Mouse (Mus musculus): ENCODE data around the gene 2900011O08Rik. TPM values are rescaled to one million over a fixed set of nuclear protein-coding genes. Genes with fewer than 3 reads are reported as not detected.
A peak's percentile ranks its signal among the peaks of the same experiment; 100 is the strongest.
"Not testable (repeated sequence)": the region's sequence is repeated elsewhere in the genome, so short reads cannot be mapped to it uniquely, and the experiment has no call there.

Gene 2900011O08Rik
- total RNA-seq, 2 experiments from 2014 or later, result 292 to 312 TPM

DNA sequence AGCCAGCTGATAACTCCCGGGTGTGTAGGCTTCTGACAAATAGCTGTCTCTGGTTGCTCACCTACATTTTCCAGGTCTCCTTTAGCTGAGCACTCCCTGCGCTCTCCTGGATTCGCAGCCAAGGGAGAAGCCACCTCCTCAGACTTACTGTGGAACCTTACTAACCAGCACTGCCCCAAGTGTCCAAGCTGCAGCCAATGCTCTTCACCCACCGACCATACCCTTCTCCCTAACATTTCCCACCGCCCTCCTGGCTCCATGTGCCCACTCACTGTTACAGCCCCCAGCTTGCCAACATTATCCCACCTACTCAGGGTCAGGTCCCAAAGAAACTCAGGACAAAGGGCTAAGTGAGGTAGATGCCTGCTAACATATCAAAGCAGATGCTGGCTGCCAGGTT is 66.7 kb downstream of the 2900011O08Rik start:
- no peak for DNase-seq (ENCODE audit: extremely low spot score in 1 of 2, low spot score in 2 of 2)
- intact Hi-C loops (cut with DNase I), result loop anchor here (1.0 kb wide), 1 partner anchor 37 kb away; no protein-coding TSS in a partner anchor

DNA sequence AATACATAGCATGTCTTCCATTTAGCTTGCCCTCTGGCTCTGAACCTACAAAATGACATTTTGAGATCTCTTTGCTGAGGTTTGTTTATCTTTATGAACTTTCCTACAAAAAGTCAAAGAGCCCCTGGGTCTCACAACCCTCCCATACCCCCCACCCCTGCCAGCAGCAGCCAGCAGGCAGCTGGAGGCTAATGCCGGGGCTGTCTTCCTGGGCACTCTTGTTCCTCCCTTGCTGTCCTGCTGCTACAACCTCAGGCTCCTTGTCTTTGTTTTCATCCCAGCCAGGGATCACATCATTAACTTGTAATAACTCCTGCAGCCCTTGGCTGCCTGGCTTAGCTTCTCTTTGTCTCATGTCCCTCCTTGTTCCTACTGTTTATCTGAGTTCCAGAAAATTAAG is 68.9 kb downstream of the 2900011O08Rik start:
- intact Hi-C loops (cut with DNase I), result no loop called here

DNA sequence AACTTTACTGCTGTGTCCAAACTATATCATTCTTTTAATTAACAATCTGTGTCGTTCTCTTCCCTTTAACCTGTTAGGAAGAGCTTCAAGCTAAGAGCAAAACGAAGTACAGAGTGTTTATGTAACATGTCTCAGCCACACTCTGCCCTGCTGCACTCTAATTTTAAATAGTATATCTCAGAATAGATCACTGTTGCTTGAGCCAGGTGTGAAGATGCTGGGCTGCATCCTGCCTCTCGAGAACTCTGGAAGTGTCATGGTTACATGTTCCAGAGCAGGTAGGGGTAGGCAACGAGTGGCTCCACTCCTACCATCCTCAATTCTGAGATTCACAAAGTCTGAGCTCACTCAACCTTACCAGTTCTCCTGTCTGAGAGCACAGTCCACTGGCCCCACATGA is 70.3 kb downstream of the 2900011O08Rik start:
- intact Hi-C loops (cut with DNase I), result no loop called here
- no peak for DNase-seq (ENCODE audit: extremely low spot score in 1 of 2, low spot score in 2 of 2)

More for the DNA sequence above, 68.9 kb downstream of the 2900011O08Rik start:
- no peak for DNase-seq (ENCODE audit: extremely low spot score in 1 of 2, low spot score in 2 of 2)

DNA sequence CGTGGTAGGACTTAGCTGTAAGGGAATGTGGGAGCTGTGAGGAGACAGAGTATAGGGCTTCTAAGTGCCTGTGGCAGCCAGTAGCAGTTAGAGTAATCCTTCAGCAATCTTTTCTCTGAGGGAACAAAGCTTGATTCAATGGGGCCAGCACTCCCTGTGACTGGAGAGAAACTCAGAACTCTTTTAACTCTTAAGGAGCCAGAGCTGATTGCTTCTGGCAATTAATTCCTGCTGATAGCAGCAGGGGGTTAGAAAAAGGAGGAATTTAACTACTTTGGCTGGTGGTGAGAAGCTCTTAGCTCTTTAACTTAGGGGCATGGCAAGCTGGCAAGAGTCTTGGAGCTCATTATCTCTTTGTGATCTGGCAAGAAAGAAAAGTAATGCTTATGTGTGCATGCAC is 72.1 kb downstream of the 2900011O08Rik start:
- intact Hi-C loops (cut with DNase I), result no loop called here
- no peak for DNase-seq (ENCODE audit: extremely low spot score in 1 of 2, low spot score in 2 of 2)

DNA sequence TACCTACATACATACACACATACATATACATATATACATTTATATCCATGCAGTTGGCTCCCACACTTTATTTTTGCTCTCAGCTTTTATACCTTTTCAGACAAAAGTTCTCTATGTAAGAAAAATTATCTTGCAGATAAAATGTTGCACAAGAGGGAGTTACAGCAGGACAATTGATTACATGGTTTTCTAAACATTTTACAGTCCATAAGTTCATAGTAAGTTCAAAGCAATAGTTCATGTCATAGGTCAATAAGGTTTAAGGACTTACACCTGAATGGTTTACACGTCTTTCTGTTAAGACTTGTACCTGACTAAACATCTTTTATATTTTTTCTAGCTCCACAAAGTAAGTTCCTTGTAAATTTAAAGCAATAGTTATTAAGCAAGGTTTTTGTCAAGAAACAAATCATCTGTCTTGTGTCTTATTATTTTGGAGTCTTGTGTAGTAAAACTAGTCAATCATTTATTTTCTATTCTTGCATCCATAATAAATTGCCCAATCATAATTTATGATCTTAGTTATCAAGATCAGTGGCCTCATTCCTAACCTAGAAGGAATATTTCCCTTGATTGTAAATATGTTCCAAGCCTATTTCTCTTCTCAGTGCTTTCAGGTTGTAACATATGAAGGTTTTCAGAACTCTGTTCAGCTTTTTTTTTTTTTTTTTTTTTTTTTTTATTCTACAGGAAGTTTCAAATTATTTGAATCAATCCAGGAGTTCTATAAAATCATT is 72.9 kb downstream of the 2900011O08Rik start:
- no peak for DNase-seq (ENCODE audit: extremely low spot score in 1 of 2, low spot score in 2 of 2)
- intact Hi-C loops (cut with DNase I), result no loop called here

DNA sequence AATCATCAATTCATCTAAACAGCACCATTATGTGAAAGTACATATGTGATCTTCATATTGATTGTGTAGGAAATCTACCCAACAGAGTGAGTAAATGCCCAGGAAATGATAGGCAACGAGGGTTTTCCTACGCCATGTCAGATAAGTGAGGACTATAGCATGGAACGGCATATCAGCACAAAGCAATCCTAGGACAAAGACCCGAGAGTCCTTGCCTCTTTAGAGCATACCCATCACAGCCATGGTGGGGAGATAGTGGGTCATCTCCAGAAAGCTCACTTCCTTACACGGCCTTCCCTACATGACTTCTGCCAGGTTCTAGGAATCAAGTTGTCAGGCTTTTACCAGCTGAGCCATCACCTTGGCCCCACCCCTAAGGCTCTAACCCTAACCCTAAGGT is 73.5 kb downstream of the 2900011O08Rik start:
- intact Hi-C loops (cut with DNase I), result loop anchor here (10.0 kb wide), 1 partner anchor 75 kb away; the partner anchor contains the start of genes 2900011O08Rik and Ifitm7
- no peak for DNase-seq (ENCODE audit: extremely low spot score in 1 of 2, low spot score in 2 of 2)

DNA sequence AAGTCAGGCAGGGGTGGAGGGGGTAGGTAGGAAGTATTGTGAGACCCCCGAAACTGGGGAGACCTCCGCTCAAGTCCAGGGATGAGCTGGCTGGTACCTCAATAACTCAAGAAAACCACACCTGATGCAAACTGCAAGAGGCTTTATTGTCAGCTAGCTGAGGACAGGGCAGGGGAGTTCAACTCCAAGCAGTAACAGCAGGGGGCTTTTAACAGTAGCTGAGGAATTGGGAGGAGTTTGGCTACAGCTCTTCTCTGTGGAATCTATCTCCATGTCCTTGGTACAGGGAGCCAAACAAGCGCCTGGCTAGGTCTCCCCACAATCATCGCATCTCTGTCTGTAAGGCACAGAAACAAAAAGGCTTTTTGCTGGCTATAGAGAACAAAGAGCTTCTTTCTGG is 80.2 kb downstream of the 2900011O08Rik start:
- intact Hi-C loops (cut with DNase I), result loop anchor here (10.0 kb wide), 1 partner anchor 82 kb away; the partner anchor contains the start of genes 2900011O08Rik and Ifitm7
- not testable (repeated sequence) for DNase-seq (ENCODE audit: extremely low spot score in 1 of 2, low spot score in 2 of 2)

DNA sequence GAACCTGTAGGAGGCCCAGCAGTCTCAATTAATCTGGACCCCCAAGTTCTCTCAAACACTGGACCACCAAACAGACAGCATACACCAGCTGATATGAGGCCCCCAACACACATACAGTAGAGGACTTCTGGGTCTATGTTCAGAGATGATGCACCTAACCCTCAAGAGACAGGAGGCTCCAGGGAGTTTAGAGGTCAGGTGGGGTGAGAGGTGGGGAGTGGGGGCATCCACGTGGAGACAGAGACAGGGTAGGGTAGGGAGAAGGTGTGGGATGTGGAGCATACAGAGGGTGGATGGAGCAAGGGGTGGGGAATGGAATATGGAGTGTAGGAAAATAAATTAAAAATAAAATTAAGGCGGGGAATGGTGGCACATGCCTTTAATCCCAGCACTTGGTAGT is 82.3 kb downstream of the 2900011O08Rik start:
- intact Hi-C loops (cut with DNase I), result loop anchor here (10.0 kb wide), 1 partner anchor 84 kb away; the partner anchor contains the start of genes 2900011O08Rik and Ifitm7
- not testable (repeated sequence) for DNase-seq (ENCODE audit: extremely low spot score in 1 of 2, low spot score in 2 of 2)

DNA sequence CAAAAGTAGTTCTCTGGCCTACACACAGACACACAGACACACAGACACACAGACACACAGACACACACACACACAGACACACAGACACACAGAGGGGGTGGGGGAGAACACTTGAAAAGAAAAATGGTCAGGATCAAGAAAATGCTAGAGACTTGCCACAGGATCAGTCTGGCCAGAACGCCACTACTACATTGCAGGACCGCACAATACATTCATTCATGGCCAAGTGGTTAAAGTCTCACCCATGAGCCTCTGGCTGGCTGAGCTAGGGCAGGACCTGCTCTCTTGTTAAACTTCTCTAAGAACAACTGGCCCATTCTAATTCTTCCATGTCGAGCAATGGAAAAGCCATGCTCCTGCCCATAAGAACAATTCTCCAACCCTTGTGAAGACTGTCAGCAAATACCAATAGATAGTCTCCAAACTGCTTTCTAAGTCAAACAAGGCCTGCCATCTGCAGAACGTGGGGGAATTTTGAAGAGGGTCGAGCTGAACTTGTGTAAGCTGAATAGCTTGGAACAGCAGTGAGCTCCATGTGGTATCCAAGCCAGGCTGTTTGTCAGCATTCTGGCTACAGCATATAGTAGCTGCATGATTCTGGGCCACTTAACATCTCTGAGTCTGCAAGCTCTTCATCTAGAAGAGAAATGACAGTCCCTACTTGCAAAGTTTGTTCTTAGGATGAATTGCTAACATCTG is 84.2 kb downstream of the 2900011O08Rik start:
- DNase-seq (ENCODE audit: extremely low spot score in 1 of 2, low spot score in 2 of 2), result no peak
- intact Hi-C loops (cut with DNase I), result no loop called here

DNA sequence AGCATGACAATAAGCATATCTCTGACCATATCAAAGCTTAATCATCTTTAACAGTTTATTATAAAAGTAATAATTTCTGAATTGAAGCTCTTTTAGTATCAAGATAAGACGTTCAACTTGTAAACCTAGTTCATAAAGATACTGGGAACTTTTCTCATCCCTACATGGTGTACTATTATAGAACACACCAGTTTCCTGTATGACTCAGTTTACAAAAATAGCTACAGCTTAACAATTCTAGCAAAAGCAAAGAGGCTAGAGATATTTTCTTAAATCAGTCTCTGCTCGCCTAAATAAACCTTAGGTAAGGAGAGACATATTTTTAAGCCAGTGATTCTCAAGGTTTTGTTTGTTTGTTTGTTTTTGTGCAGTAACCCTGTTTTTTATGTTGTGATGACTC is 96.5 kb downstream of the 2900011O08Rik start:
- intact Hi-C loops (cut with DNase I), result loop anchor here (5.0 kb wide), 1 partner anchor 96 kb away; the partner anchor contains the start of genes 2900011O08Rik and Ifitm7
- no peak for DNase-seq (ENCODE audit: extremely low spot score in 1 of 2, low spot score in 2 of 2)

DNA sequence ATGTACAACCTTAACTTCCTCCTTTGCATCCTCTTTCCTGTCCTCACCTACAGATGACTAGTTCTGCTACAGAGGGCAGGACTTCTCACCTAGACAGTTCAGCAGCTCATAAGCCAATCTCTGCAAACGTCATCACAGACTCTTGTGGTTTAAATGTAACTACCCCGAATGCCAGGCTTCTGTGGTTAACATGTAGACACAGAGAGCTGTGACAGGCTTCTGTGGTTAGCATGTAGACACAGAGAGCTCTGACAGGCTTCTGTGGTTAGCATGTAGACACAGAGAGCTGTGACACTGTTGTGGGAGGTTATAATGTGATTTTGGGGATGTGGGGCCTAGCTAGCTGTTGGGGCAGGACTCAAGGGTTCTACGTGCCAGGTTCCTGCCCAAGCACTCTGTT is 101.8 kb downstream of the 2900011O08Rik start:
- intact Hi-C loops (cut with DNase I), result no loop called here
- DNase-seq (ENCODE audit: extremely low spot score in 1 of 2, low spot score in 2 of 2), result no peak

DNA sequence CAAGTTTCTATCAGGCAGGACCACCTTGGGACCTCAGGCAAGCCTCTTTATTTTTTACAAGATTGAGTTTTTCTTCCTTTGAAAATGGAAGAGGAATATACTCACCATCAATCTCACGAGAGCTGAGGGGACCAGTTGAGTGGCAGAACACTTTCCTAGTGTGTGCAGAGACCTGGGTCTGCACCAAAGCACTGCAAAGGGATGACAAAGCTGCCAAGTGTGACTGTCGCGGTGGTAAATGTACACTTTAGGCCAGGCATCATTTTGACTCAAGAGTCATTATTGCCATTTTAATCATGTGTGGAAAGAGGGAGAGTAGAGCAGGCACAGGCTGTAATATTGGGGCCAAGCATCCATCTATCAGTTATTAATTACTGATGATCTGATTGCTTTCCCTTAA is 102.9 kb downstream of the 2900011O08Rik start:
- no peak for DNase-seq (ENCODE audit: extremely low spot score in 1 of 2, low spot score in 2 of 2)
- intact Hi-C loops (cut with DNase I), result no loop called here

DNA sequence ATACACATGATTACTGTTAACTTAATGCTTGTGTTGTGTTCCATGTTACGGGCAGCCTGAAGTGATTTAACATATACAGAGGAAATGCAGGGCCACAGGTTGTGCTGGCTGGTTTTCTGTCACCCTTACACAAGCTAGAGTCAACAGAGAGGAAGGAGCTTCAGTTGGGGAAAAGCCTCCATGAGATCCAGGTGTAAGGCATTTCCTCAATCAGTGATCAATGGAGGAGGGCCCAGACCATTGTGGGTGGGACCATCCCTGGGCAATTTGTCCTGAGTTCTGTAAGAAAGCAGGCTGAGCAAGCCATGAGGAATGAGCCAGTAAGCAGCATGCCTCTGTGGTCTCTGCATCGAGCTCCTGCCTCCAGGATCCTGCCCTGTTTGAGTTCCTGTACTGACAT is 105.4 kb downstream of the 2900011O08Rik start:
- no peak for DNase-seq (ENCODE audit: extremely low spot score in 1 of 2, low spot score in 2 of 2)
- intact Hi-C loops (cut with DNase I), result no loop called here

DNA sequence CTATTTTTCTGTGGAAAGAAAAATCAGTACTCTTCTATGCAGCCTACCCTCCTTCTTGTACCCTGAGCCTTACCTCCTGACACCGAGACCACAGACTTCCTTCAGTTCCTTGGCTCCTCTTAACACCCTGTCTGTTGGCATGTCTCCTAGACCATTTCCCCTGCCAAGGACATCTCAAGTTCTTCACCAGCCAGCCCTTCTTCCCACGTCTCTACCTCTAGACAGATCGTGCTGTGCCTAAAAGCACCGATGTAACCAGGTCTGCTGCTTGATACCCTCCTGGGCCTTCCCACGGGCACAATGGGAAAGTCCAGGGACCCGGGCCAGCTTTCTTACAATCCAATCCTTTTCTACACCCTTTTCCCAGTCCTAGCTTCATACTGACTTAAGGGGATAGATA is 119.5 kb downstream of the 2900011O08Rik start:
- DNase-seq (ENCODE audit: extremely low spot score in 1 of 2, low spot score in 2 of 2), result peak in 1 of 2 experiments; percentile 23
- intact Hi-C loops (cut with DNase I), result no loop called here

DNA sequence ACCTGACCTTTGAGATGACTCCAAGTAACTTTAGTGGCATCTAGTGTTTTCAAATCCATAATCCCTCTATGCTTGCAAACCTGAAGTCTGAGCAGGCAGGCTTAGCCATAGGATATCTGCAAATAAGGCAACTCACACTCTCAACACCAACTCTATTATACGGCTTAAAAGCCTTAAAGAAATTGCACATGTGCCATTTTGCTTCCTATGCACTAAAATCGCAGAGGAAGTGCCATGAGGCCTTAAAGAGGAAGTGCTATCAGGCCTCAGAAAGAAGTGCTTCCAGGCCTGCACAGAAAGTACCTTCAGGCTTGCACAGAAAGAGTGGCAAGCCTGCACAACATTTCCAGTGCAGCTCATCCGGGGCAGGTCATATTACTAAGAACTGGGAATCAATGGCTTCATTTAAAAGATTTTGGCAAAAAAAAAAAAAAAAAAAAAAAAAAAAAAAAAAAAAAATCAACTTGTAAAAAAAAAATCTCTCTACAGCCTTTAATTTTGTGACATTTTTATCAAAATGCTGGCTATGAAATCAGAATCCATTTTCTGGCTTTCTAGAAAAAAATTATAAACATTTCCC is 123.3 kb downstream of the 2900011O08Rik start:
- intact Hi-C loops (cut with DNase I), result loop anchor here (5.0 kb wide), 1 partner anchor 207 kb away; the partner anchor contains the start of genes Mpv17l and Pdxdc1

DNA sequence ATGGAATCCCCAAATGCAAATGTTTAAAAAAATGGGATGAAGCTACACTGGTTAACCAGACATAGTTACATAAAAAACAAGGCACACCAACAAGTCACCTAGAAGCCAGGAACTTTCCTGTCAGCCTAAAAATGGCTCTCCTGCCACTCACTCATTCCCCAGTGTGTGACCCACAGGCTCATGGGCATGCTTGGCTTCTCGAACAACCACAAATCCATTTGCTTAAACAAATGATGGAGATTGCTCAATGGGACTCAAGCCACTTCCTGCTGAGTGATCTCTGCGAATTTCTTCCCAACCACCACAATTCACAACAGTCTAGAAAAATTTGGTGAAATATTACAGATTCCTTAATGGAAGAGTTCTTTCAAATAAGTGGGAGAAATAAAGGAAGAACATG is 124.5 kb downstream of the 2900011O08Rik start:
- DNase-seq (ENCODE audit: extremely low spot score in 1 of 2, low spot score in 2 of 2), result no peak
- intact Hi-C loops (cut with DNase I), result loop anchor here (5.0 kb wide), 1 partner anchor 209 kb away; the partner anchor contains the start of genes Mpv17l and Pdxdc1

More for the DNA sequence above, 123.3 kb downstream of the 2900011O08Rik start:
- no peak for DNase-seq (ENCODE audit: extremely low spot score in 1 of 2, low spot score in 2 of 2)

DNA sequence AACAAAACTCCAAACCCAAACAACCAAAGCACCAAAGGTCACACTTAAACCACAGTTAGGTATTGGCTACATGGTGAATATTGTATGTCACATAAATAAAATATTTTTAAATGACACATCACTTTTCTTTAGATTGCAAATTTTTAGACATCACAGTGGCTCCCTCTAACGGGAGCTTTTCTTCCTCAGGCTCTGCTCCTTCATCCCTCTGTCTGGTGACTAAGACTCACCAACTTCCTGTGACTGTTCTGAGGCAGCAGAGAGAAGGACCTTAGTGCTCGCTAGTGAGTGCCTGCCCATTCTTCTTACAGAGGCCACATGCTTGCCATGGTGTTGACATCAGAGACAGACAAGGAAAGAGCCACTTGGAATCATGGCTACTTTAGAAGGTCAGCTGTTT is 125.7 kb downstream of the 2900011O08Rik start:
- intact Hi-C loops (cut with DNase I), result loop anchor here (5.0 kb wide), 1 partner anchor 210 kb away; the partner anchor contains the start of genes Mpv17l and Pdxdc1
- DNase-seq (ENCODE audit: extremely low spot score in 1 of 2, low spot score in 2 of 2), result no peak

DNA sequence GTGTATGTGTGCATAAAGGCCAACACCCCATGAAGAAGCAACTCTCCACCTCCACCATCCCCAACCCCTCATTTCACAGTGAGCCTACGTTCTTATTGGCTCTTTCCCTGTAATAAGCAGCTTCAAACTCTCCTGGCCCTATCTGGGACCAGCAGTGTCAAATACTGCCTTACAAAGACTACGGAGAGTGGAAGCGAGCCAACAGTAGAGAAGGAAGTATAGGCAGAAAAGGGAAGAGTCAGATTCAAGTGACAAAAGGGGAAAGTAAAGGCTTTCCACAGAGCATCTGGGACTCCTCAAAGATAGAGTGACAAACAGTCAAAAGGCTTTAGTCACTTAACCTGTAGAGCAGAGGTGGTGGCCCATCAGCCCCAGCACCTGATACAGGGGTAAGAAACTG is 126.3 kb downstream of the 2900011O08Rik start:
- no peak for DNase-seq (ENCODE audit: extremely low spot score in 1 of 2, low spot score in 2 of 2)
- intact Hi-C loops (cut with DNase I), result loop anchor here (5.0 kb wide), 1 partner anchor 210 kb away; the partner anchor contains the start of genes Mpv17l and Pdxdc1

DNA sequence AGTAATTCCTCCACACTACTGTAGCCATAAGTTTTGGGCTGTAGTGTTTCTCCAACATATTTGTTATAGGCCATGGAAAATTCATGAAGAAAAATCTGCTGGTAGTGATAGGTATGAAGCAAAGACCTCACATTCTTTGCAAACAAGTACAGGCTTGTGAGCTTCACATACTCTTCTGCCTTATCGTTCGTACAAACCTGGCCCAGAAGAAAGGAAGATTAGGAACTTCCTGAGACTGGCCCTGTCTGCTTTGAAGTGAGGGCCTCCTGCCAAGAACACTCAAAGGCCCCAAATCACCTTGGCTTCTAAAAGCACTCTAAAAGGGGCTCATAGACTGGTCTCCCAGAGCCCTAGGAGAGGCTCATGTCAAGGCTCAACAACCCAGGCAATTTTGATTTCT is 130.9 kb downstream of the 2900011O08Rik start:
- intact Hi-C loops (cut with DNase I), result no loop called here
- DNase-seq (ENCODE audit: extremely low spot score in 1 of 2, low spot score in 2 of 2), result no peak
